Mouse (Mus musculus): ENCODE results near the gene Olfr1420. TPM values are rescaled to one million over a fixed set of nuclear protein-coding genes. Genes with fewer than 3 reads are reported as not detected.
"Not testable (repeated sequence)": the region's sequence is repeated elsewhere in the genome, so short reads cannot be mapped to it uniquely, and the experiment has no call there.

The Olfr1420 gene
- polyA plus RNA-seq, 1 experiment from 2014 or later, result 0.05 TPM

GRCm38 (mm10) chr19:11946460-11946859, 60.1 kb downstream of the Olfr1420 start:
- H3K4me2 ChIP-seq (ENCODE audit: low read depth, low read length); H3K4me1 ChIP-seq (replicated peaks; ENCODE audit: control insufficient read depth, insufficient read depth, low read length); H3K27me3 ChIP-seq (ENCODE audit: control insufficient read depth, insufficient read depth, low read depth, low read length); ATAC-seq (ENCODE audit: low read depth); H3K9ac ChIP-seq (ENCODE audit: low read length); H3K9me3 ChIP-seq (ENCODE audit: control insufficient read depth, low read length); H3K27ac ChIP-seq (ENCODE audit: low read length); H3K4me3 ChIP-seq (ENCODE audit: low read length): not testable (repeated sequence)
- peaks cover 29% of the 10 kb centered on the region for H3K36me3 ChIP-seq (ENCODE audit: control insufficient read depth, insufficient read depth, low read length)
- WGBS, result 91% methylated on average over 8 of the region's 9 CpGs

Small RNAs within 50 kb of the gene (microRNA-seq; reads per million reads assigned to microRNA genes)
- 4.0 reads per million, percentile 15 among the genes with 10 or more reads in this experiment for gene Mir6994

Other genes with a start within 250 kb of the Olfr1420 start
- gene Ms4a3, start 245.7 kb upstream of the Olfr1420 start, polyA plus RNA-seq (2015; fragmentation: Nextera tagmentation; extraction: Ambion mirVana), result 0.23 TPM in 1 of 2 replicates, not detected in the other
- not detected in 2 replicates for gene Oosp2, start 226.0 kb upstream of the Olfr1420 start, polyA plus RNA-seq (2015; fragmentation: Nextera tagmentation; extraction: Ambion mirVana)
- not detected in 2 replicates for gene Oosp1, start 195.4 kb upstream of the Olfr1420 start, polyA plus RNA-seq (2015; fragmentation: Nextera tagmentation; extraction: Ambion mirVana)
- gene Oosp3, start 189.5 kb upstream of the Olfr1420 start, polyA plus RNA-seq (2015; fragmentation: Nextera tagmentation; extraction: Ambion mirVana), result not detected in 2 replicates
- gene Gif, start 139.0 kb upstream of the Olfr1420 start, polyA plus RNA-seq (2015; fragmentation: Nextera tagmentation; extraction: Ambion mirVana), result 0.70 and 1.3 TPM in 2 replicates
- gene Mrpl16, start 116.2 kb upstream of the Olfr1420 start, polyA plus RNA-seq (2015; fragmentation: Nextera tagmentation; extraction: Ambion mirVana), result 36.2 and 40.4 TPM in 2 replicates
- 17.6 and 19.3 TPM in 2 replicates for gene Stx3, start 67.2 kb upstream of the Olfr1420 start, polyA plus RNA-seq (2015; fragmentation: Nextera tagmentation; extraction: Ambion mirVana)
- gene Olfr1417, start 47.3 kb upstream of the Olfr1420 start, polyA plus RNA-seq (2015; fragmentation: Nextera tagmentation; extraction: Ambion mirVana), result not detected in 2 replicates
- gene Olfr1418, start 25.5 kb upstream of the Olfr1420 start, polyA plus RNA-seq (2015; fragmentation: Nextera tagmentation; extraction: Ambion mirVana), result not detected in 2 replicates
- not detected in 2 replicates for gene Olfr1419, start 11.5 kb upstream of the Olfr1420 start, polyA plus RNA-seq (2015; fragmentation: Nextera tagmentation; extraction: Ambion mirVana)
- gene Patl1, start 25.8 kb downstream of the Olfr1420 start, polyA plus RNA-seq (2015; fragmentation: Nextera tagmentation; extraction: Ambion mirVana), result 18.9 and 19.0 TPM in 2 replicates
- gene Osbp, start 79.4 kb downstream of the Olfr1420 start, polyA plus RNA-seq (2015; fragmentation: Nextera tagmentation; extraction: Ambion mirVana), result 3.1 and 4.0 TPM in 2 replicates
- not detected in 2 replicates for gene Olfr1423, start 154.8 kb downstream of the Olfr1420 start, polyA plus RNA-seq (2015; fragmentation: Nextera tagmentation; extraction: Ambion mirVana)
- gene Olfr1424, start 176.1 kb downstream of the Olfr1420 start, polyA plus RNA-seq (2015; fragmentation: Nextera tagmentation; extraction: Ambion mirVana), result not detected in 2 replicates
- not detected in 2 replicates for gene Olfr1425, start 191.2 kb downstream of the Olfr1420 start, polyA plus RNA-seq (2015; fragmentation: Nextera tagmentation; extraction: Ambion mirVana)
- gene Olfr1426, start 205.4 kb downstream of the Olfr1420 start, polyA plus RNA-seq (2015; fragmentation: Nextera tagmentation; extraction: Ambion mirVana), result not detected in 2 replicates
- not detected in 2 replicates for gene Olfr1427, start 216.8 kb downstream of the Olfr1420 start, polyA plus RNA-seq (2015; fragmentation: Nextera tagmentation; extraction: Ambion mirVana)
- not detected in 2 replicates for gene Olfr1428, start 229.3 kb downstream of the Olfr1420 start, polyA plus RNA-seq (2015; fragmentation: Nextera tagmentation; extraction: Ambion mirVana)
- not detected in 2 replicates for gene Olfr76, start 236.6 kb downstream of the Olfr1420 start, polyA plus RNA-seq (2015; fragmentation: Nextera tagmentation; extraction: Ambion mirVana)

All from lung, embryonic 16.5 days (tissue).